Mouse (Mus musculus): Measurements from ENCODE around the gene Stk26.

Stk26 gene

DNA sequence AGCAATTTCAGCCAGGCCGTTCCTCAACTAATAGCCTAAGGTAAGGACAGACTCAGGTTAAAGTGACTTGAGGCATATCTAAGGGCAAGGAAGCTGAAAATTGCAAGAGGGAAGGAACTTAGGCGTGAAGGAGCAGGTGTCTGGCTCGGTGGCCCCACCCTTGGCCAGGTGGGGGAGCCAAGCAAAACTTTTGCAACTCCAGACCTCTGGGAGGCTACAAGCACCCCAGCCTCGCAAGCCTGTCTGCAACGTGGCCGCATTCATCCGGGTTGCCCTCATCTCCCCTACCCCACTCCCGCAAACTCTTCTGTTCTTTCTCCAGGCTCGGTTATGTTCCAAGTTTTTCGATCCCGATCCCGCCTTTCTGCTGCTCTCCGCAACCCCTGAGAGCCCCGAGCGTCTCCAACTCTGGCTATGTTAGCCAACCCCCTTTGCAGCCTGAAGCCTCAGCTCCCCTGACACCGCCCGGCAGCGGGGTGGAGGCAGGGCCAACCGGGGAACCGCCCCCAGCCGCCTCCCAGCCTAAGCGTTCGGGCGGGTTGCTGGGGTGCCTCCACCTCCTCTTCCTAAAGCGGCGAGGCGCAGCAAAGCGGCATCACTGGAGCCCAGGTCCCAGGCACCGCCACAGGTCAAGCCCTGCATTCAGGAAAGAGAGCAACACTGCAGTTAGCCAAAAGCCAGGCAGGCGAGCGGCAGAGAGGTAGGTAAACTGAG is at the start of gene Stk26:
Stk26 (plus strand) TSS at position 201 of the 714 bp plus-strand sequence.
- DNase-seq (ENCODE audit: low spot score): peak; percentile 41

DNA sequence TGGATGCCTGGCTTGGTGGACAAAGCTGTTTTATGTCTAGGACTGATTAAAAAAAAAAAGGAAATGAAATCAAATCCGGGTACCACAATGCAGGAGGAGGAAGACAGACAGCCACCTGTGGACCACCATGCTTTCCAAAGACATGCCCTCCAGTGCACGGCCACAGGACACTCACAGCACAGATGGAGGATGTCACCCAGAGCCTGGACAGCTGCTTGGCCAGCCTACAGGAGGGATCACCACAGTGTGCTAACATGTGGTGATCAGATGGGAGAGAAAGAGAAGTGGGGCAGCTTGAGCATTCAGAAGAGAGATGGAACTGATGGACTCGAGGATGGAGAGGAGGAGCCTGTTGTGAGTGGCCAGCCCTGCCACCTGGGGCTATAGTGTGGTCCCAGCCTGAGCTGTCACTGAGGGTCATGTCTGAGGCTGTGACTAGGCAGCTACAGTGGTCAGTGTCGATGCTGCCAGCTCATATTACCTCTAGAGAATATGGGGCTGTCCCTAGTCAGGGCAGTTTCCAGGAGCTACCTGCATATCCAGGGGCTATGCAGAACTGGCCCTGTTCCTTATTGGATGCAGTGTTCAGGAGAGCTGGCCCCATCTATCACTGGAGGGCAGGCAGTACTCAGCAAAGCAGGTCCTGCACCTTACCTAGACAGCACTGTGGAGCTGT is 47.7 kb upstream of the Stk26 start:
- DNase-seq (ENCODE audit: low spot score): no peak

DNA sequence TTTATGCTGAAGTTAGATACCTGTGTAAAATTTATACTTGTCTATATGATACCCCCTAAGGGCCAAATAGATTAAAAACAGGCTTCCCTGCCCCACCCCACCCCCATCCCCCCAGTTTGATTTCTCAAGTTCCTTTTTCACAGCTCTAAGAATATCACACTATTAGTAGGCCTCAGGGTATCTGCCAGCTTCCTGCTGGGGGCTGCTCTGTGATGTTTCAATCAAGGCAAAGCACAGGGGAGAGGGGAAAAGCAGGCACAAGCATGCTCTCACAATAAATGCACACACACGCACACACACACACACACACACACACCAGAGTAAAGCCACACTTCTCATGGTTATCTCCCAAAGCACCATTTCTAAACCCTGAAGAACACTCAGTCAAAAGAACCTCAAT is 43.0 kb upstream of the Stk26 start:
- DNase-seq (ENCODE audit: low spot score): no peak

DNA sequence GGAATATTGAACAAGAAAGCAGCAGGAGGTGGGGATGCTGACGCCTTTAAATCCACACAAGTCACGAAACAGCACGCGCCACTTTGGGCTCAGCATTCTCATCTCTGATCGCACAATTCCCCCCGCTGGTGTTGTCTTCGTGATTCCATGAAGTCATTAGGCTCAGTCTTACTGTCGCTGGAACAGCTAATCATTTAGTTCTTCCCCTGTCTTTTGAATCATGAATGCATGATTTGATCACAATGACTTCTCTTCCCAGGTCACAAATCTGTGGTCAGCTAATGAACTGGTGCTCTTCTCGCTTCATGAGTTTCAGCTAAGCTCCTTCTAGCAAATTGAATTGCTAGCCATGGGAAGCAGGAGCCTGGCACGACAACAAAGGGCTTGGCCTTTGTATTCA is 42.3 kb upstream of the Stk26 start:
- peak; percentile 64 for DNase-seq (ENCODE audit: low spot score)

DNA sequence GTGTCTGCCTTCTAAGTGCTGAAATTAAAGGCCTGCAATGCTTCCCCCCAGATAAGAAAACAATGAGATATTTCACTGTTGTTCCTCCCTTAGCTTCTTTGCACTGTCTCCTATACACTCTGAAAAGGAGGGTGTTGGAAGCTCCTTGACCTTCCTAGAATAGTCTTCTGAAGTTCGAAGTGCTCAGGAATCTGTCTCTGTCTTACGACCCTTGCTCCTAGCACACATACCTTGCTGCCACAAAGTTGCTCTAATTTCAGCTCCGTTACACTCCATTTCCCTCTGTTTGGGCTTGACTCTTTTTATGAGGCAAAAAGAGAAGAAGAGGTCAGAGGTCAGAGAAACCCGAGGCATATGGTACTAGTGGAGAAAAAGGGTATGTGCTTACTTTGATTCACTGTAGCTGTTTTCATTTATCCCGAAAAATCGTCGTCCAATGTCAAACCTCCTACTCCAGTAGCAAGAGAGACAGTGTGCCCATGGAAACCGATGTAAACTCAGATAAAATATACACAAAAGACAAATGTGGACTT is 41.1 kb upstream of the Stk26 start:
- DNase-seq (ENCODE audit: low spot score): no peak

DNA sequence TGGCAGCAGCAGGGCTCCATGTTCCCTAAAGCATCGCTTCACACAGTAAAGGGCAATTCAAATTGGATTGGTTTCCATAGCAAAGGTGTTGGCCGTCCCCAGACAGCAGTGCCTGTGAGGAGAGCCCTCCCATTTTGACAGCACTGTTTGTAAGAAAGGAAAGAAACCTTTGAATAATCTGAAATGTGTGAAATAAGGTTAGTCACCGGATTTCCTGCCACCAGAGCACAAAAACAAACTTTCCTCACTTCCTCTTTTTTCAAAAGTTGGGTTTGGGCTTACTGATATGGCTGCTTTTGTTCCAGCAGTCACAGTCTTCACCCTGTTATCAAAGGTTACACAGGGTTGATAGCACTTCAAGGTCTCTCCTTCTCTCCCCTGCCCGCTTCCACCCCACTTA is 35.2 kb upstream of the Stk26 start:
- no peak for DNase-seq (ENCODE audit: low spot score)

DNA sequence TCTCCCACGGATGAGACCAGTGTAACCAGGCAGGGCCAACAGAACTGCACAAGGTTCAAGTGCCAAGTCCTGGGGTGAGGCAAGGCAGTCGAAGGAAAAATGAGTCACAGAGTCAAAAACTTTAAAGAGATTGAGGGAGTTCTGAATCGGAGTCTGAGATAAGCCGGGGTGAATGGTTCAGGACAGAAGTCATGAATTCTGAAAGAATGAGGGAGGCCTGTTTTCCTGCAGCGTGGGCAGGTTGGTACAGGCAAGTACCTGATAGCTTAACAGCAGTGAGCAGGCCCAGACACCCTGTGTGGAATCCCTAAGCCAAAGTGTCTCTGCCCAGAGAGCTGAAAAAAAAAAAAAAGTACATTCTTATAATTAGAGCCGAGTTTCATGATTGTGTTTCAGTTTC is 17.0 kb upstream of the Stk26 start:
- DNase-seq (ENCODE audit: low spot score): no peak

DNA sequence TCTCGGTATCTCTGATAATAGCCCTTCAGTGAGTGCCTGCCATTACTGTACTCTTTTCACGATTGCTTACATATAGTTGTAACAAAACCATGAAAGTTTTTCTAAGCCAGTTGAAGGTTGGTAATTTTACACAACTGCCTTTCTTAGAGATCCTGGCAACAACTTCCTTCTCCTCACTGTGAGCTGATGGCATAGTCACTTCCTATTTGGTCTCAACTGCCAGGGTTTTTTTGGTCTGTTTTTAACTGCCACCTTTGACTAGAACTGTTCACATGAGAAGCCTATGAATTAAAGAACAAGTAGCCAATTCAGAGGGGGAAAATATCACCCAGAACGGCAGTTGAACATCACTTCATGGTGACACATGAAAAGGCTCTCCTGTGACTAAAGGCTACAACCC is 5.3 kb upstream of the Stk26 start:
- no peak for DNase-seq (ENCODE audit: low spot score)

DNA sequence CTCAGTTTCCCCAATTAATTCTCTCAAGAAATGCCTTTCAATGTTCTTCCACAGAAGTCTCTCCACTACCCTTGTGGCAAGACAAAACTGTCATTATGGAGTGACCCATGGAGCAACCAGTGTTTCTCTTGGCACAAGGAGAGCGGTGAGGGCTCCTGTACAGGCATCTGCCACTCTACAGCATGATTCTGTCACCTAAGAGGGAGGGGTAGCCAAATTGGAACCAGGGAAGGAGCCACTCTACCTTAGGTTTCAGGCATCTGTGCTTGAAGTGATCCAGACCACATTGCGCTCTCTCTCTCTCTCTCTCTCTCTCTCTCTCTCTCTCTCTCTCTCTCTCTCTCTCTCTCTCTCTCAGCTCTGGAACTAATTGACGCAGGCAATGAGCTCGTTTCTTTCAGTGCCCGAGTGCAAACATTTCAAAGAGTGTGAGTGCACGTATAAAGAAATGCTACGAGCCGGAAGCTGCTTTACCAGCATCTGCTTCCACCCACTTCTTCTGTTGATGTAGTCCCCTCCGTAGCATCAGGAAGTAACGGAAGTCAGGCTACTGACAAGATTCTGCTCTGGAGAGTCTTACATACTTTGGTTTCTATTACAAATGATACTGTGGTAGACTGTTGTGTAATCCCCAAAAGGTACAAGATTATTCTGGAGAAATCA is 4.7 kb upstream of the Stk26 start:
- no peak for DNase-seq (ENCODE audit: low spot score)

DNA sequence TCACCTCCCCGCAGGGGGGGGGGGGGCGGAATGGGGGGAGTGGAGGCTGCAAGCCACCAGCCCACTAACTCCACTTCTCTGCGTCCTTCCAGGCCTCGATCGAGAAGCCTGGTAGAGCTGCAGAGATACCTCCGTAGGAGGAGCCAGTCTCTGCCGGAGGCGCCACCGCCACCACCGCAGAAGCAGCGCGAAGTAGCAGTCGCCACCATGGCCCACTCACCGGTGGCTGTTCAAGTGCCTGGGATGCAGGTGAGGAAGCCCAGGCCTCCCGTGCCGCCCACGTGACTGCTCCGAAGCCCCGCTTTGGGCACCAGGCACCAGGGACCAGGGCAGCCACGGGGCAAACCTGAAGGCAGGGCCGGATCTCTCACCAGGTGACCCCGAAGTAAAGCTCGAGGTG is 740 bp downstream of the Stk26 start:
- no peak for DNase-seq (ENCODE audit: low spot score)

DNA sequence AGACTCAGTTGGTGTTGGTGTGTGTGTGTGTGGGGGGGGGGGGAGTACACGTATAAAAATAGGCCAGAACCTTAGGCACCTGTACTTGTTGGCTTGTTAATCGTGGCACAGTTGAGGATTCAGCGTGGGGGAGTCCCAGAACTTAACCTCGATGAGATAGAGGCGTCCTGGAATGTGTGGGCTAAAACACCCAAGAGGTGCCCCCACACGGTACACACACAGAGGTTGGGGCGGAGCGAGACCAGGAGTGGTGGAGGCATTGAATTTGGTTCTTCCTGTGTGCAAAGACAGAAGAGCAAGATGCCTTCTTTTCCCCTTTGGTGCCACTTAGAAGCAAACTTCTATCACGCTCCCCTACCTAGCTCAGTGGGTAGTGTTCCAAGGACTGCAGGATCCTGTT is 1.2 kb downstream of the Stk26 start:
- DNase-seq (ENCODE audit: low spot score): no peak

DNA sequence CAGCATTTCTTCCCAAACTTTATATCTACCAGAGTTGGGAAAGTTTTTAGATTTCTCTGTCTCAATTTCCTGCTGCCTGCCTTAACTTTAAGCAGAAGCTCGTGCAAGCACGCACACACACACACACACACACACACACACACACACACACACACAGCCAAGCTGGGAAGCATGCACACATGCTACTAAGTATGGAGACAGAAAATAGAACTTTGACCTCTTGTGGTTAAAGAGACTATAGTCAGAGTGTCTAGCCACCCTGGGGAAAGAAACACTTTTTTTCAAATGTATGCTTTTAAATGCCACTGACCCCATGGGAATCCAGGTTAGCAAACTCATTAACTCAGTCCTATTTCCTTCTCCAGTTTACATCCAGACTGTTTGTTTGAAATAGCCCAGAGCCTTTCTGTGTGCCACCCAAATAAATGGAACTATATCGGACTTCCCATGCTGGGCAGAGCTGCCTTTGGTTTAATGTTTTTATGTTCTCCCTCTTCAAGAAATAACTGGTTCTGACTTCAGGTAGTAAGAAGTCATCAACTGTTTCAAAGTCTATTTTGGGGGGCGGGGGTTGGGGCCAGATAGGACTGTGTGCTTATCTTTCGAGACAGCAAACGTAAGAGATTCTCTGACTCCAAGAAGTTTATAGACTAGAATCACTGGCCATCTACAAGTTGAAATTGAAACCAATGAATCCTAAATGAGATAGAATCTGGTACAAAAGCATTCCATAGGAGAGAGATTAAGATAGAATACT is 9.8 kb downstream of the Stk26 start:
- no peak for DNase-seq (ENCODE audit: low spot score)

DNA sequence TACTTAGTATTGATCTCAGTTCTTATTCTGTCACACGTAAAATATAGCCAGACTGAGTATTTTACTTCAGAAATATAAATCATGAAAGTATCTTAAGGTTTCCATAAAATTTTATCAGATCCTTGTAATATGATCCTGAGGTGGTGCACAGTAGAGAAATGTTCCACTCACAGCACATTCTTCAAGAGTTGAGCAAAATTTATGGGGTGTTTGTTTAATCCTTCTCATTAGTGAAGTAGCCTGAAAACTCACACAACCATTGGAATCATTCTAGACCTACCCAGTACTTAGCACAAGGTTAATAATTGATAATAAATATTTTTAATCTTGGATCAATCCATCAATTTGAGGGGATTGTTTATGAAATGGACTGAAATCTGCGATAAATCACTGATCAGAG is 22.9 kb downstream of the Stk26 start:
- DNase-seq (ENCODE audit: low spot score): no peak

DNA sequence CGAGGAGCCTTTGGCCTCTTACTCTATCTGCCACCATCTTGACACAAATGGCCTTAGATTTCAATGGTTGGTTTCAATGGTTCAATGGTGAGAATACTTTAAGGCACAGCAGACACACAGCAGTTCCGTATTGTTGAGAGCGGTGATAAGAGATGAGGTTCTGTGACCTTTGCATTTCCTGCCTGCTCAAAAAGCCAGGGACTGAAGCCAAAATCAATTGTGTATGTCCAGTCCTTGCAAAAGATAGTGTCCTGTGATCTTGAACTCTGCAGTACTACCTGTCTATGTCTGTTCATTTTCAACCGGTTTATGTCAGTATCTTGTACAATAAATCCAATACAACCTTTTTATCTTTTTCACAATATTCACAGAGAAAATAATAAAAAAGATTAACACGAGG is 23.9 kb downstream of the Stk26 start:
- no peak for DNase-seq (ENCODE audit: low spot score)

DNA sequence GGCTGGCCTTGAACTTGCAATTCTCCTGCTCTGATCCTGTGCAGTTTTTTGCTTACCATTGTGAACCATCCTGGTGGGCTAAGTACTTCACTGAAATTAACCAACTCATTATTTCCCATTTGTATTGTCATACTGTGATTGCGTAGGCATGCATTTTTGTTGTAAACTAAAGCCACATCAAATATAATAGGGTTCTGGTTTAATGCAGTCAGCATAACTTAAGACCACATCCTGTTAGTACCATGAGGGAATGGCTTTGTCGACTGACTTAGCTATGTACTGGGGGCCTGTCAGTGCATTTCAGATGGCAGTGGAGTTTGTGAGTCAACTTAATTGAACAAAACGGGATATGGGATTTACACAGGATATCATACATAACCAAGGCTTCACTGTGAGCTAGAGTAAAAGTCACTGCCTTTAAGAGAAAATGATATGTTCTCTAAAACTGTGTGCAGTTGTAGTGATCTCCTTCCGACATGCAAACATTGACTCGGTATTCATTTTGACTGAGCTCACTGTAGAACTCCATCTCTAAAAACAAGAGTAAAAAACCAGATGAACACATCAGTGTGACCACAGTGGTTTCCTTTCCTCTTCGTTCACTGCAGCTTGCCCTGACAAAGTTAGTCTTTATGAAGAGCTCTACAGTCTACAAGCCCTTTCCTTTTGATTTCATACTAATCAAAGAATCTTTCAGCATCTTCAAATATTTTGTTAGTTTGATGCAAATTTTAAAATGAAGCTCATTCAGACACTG is 33.6 kb downstream of the Stk26 start:
- DNase-seq (ENCODE audit: low spot score): no peak

DNA sequence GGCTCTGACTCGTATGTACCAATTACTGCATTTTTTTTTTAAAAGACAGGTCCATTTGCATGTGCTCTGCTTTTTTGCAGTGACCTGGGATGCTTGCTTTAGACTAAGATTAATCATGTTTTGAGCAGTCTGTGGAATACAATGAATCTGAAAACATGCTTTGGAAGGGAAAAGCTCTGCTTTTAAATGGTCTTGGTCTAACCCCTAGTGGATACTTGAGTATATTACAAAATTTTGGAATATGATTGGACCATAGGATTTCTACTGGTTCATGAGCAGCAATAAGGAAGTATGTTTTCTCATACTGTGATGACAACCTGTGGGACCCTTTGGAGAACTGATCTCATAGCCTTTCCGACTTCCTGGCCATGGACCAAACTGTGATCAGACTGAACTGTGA is 47.2 kb downstream of the Stk26 start:
- DNase-seq (ENCODE audit: low spot score): peak; percentile 1

DNA sequence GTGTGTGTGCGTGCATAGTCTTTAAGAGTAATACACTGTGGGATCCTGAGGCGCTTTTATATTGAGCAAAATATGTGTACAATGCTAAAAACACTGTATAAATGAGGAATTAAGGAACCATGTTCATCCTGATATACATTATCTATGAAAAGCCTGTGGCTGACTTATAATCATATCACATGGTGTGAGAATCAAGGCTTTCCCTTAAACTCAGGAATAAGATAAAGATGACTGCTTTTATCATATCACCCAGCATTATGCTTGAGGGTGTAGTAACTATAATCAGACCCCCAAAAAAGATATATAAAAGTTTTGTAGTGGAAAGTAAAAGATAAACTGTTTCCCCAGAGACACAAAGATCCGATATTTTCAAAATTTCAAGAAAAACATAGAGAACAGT is 62.6 kb downstream of the Stk26 start:
- no peak for DNase-seq (ENCODE audit: low spot score)

DNA sequence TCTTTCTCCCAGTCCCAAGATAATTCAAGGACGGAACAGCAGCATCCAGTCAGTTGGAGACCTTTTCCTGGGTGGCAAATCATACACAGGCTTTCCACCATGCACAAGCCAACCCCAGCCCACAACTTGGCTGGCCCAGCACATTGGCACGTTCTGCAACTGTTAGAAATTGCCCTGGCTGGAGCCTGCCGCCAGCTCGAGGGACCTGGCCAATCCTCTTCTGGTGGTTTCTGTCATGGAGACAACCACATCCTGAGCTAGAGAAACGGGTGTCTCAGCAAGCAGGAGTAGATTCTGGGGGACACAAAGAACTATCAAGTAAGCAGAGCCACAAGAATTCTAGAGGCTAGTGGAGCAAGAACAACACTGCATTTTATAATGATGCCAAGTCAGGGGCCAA is 69.1 kb downstream of the Stk26 start:
- no peak for DNase-seq (ENCODE audit: low spot score)

DNA sequence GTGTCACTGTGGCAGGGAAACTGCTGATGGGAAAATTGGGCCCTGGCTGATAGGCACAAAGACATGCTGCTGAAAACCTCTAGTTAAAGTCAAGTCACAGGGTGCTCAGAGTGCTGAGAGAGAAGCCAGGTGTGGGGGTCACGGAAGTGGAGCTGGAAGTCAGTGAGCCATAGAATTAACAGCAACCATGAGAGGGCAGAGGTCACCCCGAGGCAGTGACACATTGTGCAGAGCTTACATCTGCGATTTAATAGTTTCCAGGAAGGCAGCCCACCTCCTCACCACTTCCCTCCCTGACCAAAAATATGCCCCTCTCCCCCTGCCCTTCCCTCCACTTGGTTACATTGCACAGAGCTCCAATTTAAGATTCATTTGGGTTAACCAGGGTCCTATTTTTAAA is 76.5 kb downstream of the Stk26 start:
- DNase-seq (ENCODE audit: low spot score): no peak

DNA sequence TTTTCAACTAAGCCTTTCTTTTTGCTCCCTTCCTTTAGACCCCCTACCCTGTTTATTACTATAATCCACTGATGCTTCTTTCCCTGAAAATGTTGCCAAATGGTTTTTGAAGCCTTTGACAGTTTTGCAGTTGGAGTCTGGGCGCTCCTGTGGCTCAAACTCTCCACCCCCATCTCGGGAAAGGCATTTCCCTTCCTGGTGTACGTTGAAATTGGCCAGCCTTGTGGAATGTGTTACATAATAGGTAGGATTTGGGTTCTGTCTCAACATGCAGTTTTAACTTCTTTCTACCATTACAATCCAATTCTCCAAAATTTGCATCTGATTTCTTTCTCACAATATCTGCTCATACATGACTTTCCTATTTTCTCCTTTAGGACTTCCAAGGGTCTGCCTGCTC is 77.9 kb downstream of the Stk26 start:
- no peak for DNase-seq (ENCODE audit: low spot score)

DNA sequence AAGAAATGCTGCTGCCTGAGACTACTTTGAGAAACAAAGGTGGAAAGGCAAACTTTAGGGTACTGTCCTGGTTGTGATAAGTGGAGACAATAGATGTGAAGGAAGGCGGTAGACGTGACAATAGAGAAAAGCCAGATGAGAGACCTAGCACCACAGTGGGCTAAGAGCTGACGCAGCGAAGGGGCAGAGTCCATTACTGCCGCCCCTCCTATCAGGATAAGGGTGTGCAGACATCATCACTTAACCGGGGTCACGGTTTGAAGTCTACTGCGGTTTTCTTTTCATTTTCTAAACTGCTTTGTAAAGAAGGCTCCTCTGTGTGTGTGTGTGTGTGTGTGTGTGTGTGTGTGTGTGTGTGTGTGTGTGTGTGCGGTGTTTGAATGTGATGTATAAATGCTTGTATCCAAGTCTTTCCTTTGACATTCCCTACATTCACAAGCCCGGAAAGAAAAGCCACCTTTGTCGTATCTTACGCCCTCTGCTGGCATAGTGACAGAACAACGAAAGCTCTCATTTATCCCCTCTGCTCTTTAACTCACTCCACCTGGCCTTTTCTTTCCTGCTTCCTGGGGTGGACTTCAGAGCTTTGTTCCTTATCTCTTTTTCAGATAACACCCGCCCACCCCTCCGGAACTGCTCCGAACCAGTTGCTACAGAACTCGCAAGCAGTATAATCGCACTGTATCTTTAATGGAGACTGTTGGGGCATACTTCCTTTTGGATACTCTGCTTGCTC is 84.0 kb downstream of the Stk26 start:
- peak; percentile 49 for DNase-seq (ENCODE audit: low spot score)

Measured in retina, embryonic 14.5 days (tissue).